Mouse (Mus musculus): ENCODE data around the gene Ttll9. TPM values are rescaled to one million over a fixed set of nuclear protein-coding genes. Genes with fewer than 3 reads are reported as not detected.

Ttll9 gene
- polyA plus RNA-seq, 1 experiment from 2014 or later, result 0.35 TPM

DNA sequence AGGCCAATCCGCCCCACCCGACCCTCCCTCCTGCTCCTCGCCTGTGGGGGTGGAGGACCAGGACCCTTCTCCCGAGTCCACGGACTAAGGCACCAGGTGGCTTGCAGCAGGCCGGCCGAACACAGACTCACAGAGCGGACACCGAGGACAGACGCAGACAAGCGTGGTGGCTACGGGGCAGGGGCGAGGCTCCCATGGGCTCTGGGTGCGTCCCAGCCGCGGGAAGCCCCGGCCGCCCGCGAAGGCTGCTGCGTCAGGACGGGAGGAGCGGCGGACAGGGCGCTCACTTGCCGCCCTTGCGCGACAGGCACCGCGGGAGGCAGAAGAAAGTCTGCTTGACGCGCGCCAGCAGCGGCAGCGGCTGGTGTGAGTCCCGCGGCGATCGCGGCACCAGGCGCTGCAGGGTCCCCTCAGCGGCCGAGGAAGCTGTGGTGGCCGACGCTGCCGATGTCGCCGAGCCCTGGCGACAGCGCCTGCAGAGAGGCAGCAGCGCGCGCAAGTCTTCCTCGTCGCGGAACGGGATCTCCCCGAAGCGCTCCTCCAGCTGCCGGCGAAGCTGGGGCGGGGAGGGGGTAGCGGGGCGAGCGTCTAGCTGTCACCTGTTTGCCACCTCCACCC is 19.3 kb upstream of the Ttll9 start:
- WGBS (ENCODE audit: insufficient replicate concordance), result 2% methylated on average over 54 of the region's 65 CpGs
- Histone ChIP-seq H3K9ac (no peak overlapping the region), H3K9me3 (replicated peaks) (no peaks in the 10 kb centered on the region), H3K4me2 (peak overlapping the region; percentile 48), H3K4me3 (replicated peaks) (peak overlapping the region; percentile 29), H3K27ac (no peak overlapping the region), H3K4me1 (replicated peaks) (no peaks in the 10 kb centered on the region), H3K36me3 (no peaks in the 10 kb centered on the region), H3K27me3 (peaks cover 96% of the 10 kb centered on the region)
- no peak for DNase-seq
- ATAC-seq (ENCODE audit: low read depth), result no peak

DNA sequence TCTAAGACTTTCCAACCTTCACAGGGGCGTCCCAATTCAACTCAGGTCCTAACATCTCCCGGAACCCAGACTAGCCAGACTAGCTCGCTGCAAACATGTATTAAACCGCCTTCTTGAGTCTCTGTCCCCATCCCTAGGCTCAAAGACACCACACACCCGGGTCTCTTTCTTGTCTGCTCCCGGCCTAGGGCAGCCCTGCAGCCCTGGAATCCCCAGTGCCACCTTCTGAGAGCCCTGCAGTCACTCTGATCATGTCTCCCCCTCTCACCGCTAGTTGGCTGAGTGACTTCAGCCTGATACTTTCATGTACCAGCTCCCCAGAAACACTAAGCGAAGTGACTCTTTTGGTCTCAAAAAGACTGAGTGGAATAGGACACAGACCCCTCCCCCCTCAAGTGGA is 18.7 kb upstream of the Ttll9 start:
- Histone ChIP-seq H3K9ac (no peak overlapping the region), H3K4me1 (replicated peaks) (no peaks in the 10 kb centered on the region), H3K27ac (no peak overlapping the region), H3K36me3 (no peaks in the 10 kb centered on the region), H3K27me3 (peaks cover 96% of the 10 kb centered on the region), H3K4me2 (peak overlapping the region; percentile 48), H3K4me3 (replicated peaks) (peak overlapping the region; percentile 29; the same call in 1 of the 2 replicates), H3K9me3 (replicated peaks) (no peaks in the 10 kb centered on the region)
- no peak for ATAC-seq (ENCODE audit: low read depth)
- 7% methylated on average over 8 of the region's 8 CpGs for WGBS (ENCODE audit: insufficient replicate concordance)
- DNase-seq, result no peak

DNA sequence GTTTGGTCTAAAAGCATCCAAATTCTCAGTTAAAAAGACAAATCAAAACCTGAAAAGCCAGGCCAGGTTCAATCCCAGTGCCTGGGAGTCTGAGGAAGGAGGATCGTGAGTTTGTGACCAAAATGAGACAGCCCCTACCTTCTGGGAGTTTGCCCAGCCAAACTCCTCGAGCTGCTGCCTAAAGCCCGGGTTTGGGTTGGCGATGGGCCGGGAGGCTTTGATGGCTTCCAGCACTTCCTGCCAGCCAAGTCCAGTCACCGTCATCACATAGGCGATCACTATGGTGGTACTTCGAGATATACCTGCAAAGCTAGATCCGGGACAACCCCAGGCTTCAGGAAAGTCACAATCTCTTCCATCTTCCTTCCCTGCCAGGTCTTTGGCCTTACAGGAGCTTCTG is 18.3 kb upstream of the Ttll9 start:
- WGBS (ENCODE audit: insufficient replicate concordance), result 44% methylated on average over 9 of the region's 9 CpGs
- no peak for ATAC-seq (ENCODE audit: low read depth)
- Histone ChIP-seq H3K27me3 (peaks cover 96% of the 10 kb centered on the region), H3K36me3 (no peaks in the 10 kb centered on the region), H3K9ac (no peak overlapping the region), H3K27ac (no peak overlapping the region), H3K4me2 (no peak overlapping the region), H3K4me3 (replicated peaks) (no peak overlapping the region), H3K4me1 (replicated peaks) (no peaks in the 10 kb centered on the region), H3K9me3 (replicated peaks) (no peaks in the 10 kb centered on the region)
- no peak for DNase-seq

DNA sequence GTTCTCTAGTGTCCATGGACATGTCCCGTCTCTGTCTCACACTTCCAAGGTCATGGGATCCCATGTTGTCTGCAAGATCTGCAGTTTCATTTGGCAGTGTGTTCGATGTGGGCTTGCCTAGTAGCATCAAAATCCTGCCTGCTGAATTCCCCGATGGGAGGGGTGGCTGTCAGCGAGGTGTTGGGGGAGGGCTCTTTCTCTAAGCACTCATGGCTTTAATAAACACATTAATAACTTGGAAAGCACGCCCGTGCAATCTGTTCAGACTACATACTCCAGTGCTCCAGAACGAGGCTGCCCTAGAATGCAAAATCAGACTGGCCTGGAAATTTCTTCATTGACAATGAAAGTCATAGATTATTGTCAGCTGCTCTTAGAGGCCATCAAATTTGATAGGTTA is 15.2 kb upstream of the Ttll9 start:
- Histone ChIP-seq H3K9me3 (replicated peaks) (no peaks in the 10 kb centered on the region), H3K4me3 (replicated peaks) (no peak overlapping the region), H3K27me3 (peaks cover 99% of the 10 kb centered on the region), H3K4me2 (no peak overlapping the region), H3K36me3 (no peaks in the 10 kb centered on the region), H3K9ac (no peak overlapping the region), H3K4me1 (replicated peaks) (peaks cover 3% of the 10 kb centered on the region; the same call in 1 of the 2 replicates), H3K27ac (no peak overlapping the region)
- no peak for ATAC-seq (ENCODE audit: low read depth)
- no peak for DNase-seq
- WGBS (ENCODE audit: insufficient replicate concordance), result 50% methylated on average over 7 of the region's 7 CpGs

DNA sequence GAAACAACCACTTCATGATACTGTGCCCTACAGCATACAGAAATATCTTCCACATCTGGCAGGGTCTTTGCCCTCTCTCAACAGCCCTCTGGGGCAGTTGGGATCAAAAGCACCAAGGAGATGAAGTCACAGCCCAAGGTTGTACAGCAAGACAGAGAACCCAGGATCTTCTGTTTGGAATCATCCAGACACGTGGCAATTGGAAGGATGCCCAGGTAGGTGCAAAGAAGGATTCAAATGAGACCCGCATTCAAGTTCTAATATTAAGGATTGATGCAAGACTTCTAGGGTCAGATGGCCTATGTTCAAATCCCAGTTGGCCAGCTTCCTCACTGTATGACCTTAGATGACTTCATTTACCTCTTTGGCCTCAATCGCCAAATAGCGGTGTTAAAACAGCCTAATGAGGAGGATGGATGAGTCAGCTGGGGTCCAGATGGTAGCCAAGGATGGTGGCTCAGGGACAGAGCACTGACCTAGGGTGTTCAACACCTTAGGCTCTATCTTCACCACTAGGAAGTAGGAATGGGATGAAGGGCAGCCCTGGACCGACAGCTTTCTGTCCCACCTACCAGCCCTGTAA is 13.8 kb upstream of the Ttll9 start:
- Histone ChIP-seq H3K4me3 (replicated peaks) (no peak overlapping the region), H3K27ac (no peak overlapping the region), H3K9ac (no peak overlapping the region), H3K36me3 (no peaks in the 10 kb centered on the region), H3K4me1 (replicated peaks) (peaks cover 3% of the 10 kb centered on the region; the same call in 1 of the 2 replicates), H3K9me3 (replicated peaks) (no peaks in the 10 kb centered on the region), H3K4me2 (no peak overlapping the region), H3K27me3 (peaks cover 95% of the 10 kb centered on the region)
- 61% methylated on average over 5 of the region's 5 CpGs for WGBS (ENCODE audit: insufficient replicate concordance)
- no peak for ATAC-seq (ENCODE audit: low read depth)
- DNase-seq, result no peak

DNA sequence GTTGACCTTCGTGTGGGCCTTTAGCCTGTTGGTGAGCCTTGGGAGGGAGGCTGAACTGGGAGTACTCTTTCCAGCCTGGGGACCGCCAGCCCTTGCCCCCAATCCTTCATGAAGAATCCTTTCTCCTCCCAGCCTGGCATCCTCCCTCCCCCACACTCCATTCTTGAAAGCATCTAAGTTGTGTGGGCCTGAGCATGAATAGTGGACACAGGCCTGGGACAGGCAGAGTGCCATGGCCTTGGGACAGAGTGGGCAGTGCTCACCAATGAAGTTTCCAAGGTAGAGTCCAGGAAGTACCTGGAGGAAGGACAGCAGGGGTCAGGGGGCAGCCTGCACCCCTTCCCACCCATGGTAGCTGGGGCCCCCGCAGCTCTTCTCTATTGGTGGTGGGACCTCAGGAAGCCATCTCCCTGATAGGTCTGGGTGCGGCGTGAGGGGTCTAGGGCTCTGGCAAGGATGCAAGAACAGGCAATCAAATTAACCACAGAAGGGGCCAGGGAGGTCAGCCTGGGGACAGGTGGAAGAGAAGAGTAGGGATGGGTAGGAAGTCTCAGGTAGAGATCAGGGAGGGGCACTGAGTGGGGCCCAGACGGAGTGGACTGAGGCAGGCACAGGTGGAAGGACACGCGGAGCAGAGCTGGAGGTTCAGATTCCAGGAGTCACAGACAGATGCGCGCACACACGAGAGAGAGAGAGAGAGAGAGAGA is 11.8 kb upstream of the Ttll9 start:
- 31% methylated on average over 11 of the region's 11 CpGs for WGBS (ENCODE audit: insufficient replicate concordance)
- no peaks in the 10 kb centered on the region for H3K9me3 ChIP-seq (replicated peaks)
- no peak overlapping the region for H3K27ac ChIP-seq
- no peak overlapping the region for H3K4me2 ChIP-seq
- H3K9ac ChIP-seq, result no peak overlapping the region
- no peak for DNase-seq
- H3K4me1 ChIP-seq (replicated peaks), result peaks cover 3% of the 10 kb centered on the region; the same call in 1 of the 2 replicates
- peaks cover 86% of the 10 kb centered on the region for H3K27me3 ChIP-seq
- no peak for ATAC-seq (ENCODE audit: low read depth)
- no peak overlapping the region for H3K4me3 ChIP-seq (replicated peaks)
- H3K36me3 ChIP-seq, result no peaks in the 10 kb centered on the region

DNA sequence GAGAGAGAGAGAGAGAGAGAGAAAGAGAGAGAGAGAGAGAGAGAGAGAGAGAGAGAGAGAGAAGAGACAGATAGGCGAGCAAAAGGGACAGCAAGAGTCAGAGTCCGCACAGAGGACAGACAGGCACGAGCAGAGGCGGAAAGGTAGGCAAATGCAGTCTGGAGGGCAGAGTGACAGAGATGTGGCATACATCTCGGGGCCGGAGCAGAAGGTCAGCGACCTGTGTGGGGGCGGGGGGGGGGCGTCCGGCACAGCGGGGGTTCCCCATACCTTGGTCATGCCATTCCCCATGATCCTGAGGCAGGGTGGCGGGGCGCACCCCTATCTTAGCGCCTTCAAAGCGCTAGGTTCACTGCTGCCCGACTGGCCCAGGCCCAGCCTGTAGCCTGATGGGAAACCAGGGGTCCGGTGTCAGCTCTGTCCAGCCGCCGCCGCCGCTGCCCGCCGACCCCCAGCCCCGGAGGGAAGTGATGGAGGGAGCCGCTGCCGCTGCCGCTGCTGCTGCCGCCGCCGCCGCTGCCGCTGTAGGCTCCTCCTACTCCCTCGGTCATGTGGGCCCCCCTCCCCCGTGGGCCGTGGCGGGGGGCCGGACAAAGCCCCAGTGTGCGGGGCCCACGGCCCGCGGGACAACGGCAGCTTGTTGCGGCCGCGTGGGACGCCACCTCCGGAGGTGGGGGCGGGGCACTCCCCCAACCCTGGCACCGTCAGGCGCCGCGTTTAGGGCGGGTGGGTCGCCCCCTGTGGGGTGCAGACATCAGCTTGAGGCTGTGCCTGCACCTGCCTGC is 11.0 kb upstream of the Ttll9 start, which contains the start of gene Dusp15:
TSS of gene Dusp15 (minus strand) at position 634 of the 785 bp plus-strand sequence.
- ATAC-seq (ENCODE audit: low read depth) (no peak), DNase-seq (no peak)
- peak within 1 kb of the TSS; percentile 55 for H3K4me3 ChIP-seq (replicated peaks)
- peaks cover 3% of the 10 kb centered on the region; the same call in 1 of the 2 replicates for H3K4me1 ChIP-seq (replicated peaks)
- H3K9ac ChIP-seq, result no peak within 1 kb of the TSS; the same call in 1 of the 2 replicates
- no peak within 1 kb of the TSS for H3K27ac ChIP-seq
- H3K36me3 ChIP-seq, result no peaks in the 10 kb centered on the region
- no peaks in the 10 kb centered on the region for H3K9me3 ChIP-seq (replicated peaks)
- peak within 1 kb of the TSS; percentile 71 for H3K4me2 ChIP-seq
- H3K27me3 ChIP-seq, result peaks cover 83% of the 10 kb centered on the region
- 2% methylated on average over 47 of the region's 54 CpGs for WGBS (ENCODE audit: insufficient replicate concordance)

DNA sequence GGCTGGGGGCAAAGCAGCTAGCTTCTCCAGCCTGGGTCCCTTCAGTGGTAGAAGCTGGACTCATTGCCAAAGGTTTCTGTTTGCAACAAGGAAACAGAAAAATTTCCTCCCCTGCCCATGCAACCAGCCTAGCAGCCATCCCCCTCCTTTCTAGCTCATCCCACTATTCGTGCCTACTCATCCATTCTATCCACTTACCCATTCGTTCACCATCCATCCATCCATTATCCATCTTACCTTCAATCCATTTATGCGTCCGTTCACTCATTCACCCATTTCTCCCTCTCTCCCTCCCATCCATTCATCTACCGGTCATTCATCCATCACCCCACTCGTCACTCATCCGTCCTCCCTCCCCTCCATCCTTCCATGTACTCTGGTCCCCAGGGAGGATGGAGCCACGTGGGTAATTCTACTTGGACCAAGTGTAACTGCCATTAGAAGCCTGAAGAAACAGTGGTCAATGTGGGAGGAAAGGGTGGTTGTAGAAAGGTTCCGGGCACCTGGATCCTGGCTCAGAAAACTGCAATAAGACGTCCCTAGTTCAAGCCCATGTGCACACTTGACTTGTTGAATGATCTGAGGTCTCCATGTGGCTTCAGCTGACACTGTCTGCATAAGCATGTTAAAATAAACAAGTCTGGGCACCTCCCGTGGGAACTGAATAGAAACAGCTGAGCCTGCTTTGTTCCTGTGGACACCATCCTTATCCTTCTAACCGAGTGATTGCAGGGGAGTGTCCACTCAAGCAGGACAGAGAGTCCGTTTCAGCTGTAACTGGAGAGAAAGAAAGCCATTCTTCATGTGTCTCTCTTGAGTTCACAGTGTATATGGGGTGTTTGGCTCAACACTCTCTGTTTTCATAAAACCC is 10.2 kb upstream of the Ttll9 start:
- no peaks in the 10 kb centered on the region for H3K9me3 ChIP-seq (replicated peaks)
- H3K36me3 ChIP-seq, result no peaks in the 10 kb centered on the region
- H3K9ac ChIP-seq, result no peak overlapping the region
- H3K27me3 ChIP-seq, result peaks cover 75% of the 10 kb centered on the region
- ATAC-seq (ENCODE audit: low read depth) (no peak), DNase-seq (no peak)
- peaks cover 3% of the 10 kb centered on the region; the same call in 1 of the 2 replicates for H3K4me1 ChIP-seq (replicated peaks)
- WGBS (ENCODE audit: insufficient replicate concordance), result 22% methylated on average over 13 of the region's 13 CpGs
- H3K4me3 ChIP-seq (replicated peaks), result peak overlapping the region; percentile 55
- H3K4me2 ChIP-seq, result peak overlapping the region; percentile 71
- no peak overlapping the region for H3K27ac ChIP-seq

DNA sequence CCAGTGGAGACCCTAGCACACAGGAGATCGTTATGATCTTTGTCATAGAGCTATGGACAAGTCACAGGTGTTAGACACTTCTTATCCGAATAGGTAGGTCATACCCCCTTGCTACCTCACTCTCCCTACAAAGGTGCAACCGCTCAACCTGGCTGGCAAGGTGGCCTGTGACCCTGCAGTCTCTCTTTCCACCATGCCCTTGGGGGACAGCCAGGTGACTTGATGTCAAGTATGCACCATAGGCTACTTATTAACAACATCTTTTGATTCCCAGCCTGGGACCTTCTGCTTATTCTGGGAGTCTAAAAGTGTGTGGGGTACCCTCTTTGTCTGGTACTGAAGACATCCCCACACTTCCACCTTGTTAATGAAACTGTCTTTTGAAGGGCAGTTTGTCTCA is 4.2 kb upstream of the Ttll9 start:
- H3K27ac ChIP-seq, result no peak overlapping the region
- peaks cover 43% of the 10 kb centered on the region for H3K27me3 ChIP-seq
- DNase-seq, result no peak
- H3K4me3 ChIP-seq (replicated peaks), result no peak overlapping the region
- no peaks in the 10 kb centered on the region for H3K36me3 ChIP-seq
- no peaks in the 10 kb centered on the region for H3K9me3 ChIP-seq (replicated peaks)
- no peak overlapping the region for H3K4me2 ChIP-seq
- ATAC-seq (ENCODE audit: low read depth), result no peak
- no peak overlapping the region for H3K9ac ChIP-seq
- no peaks in the 10 kb centered on the region for H3K4me1 ChIP-seq (replicated peaks)
- WGBS (ENCODE audit: insufficient replicate concordance), result 39% methylated on average over 3 of the region's 3 CpGs

DNA sequence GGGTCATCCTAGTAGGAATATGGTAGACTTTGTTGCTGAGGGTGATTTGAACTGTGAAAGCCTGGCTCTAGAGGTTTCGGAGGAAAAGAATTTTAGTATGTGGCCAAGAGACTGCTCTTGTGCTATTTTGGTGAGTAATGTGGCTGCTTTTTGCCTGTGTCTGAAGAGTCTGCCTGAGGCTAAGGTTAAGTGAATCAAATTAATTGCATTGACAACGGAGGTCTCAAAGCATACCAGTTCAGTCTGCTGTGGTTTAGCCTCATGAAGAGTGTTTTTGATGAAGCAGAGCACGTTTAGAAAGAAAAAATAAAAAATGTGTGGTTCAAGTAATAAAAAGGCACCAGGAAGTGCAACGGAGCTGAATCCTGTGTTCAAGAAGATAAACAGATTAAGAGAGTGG is 3.3 kb downstream of the Ttll9 start:
- H3K36me3 ChIP-seq, result no peaks in the 10 kb centered on the region
- no peak overlapping the region for H3K27ac ChIP-seq
- H3K4me3 ChIP-seq (replicated peaks), result no peak overlapping the region
- DNase-seq, result no peak
- peaks cover 23% of the 10 kb centered on the region for H3K27me3 ChIP-seq
- ATAC-seq (ENCODE audit: low read depth), result no peak
- WGBS (ENCODE audit: insufficient replicate concordance), result 51% methylated on average over 4 of the region's 4 CpGs
- no peaks in the 10 kb centered on the region for H3K4me1 ChIP-seq (replicated peaks)
- no peak overlapping the region for H3K4me2 ChIP-seq
- H3K9me3 ChIP-seq (replicated peaks), result no peaks in the 10 kb centered on the region
- no peak overlapping the region for H3K9ac ChIP-seq
